Mouse (Mus musculus) limb, embryonic 11.5 days (tissue): Measurements from ENCODE around the gene 9530068E07Rik. TPM values are rescaled to one million over a fixed set of nuclear protein-coding genes. Genes with fewer than 3 reads are reported as not detected.
A peak's percentile ranks its signal among the peaks of the same experiment; 100 is the strongest.

Experiments used
- ATAC-seq: fragments of 200-750 bp; cut with Nextera tagmentation; 2 replicates; pipeline ENCODE4 v1.8.0; 2017; ENCODE audit warnings: low read depth; ENCODE audit not compliant: insufficient number of reproducible peaks, low FRiP score, low TSS enrichment
- DNase-seq: peaks from one replicate; pipeline ENCODE4 v3.0.0-alpha.2; 2015; ENCODE audit warnings: low spot score
- H3K27ac ChIP-seq: fragments of 300-500 bp; sonication (generic); replicated peaks from 2 replicates; pipeline ENCODE4 v1.5.1; 2014; ENCODE audit warnings: low read depth, mild to moderate bottlenecking, low read length
- H3K27me3 ChIP-seq: fragments of 300-500 bp; sonication (generic); 2 replicates; pipeline ENCODE4 v1.6.1; 2014; ENCODE audit warnings: mild to moderate bottlenecking, low read length, mixed read lengths; ENCODE audit not compliant: control insufficient read depth, insufficient read depth
- H3K36me3 ChIP-seq: fragments of 300-500 bp; sonication (generic); 2 replicates; pipeline ENCODE4 v1.6.1; 2014; ENCODE audit warnings: mild to moderate bottlenecking, low read length, moderate library complexity, mixed read lengths; ENCODE audit not compliant: control insufficient read depth, insufficient read depth
- H3K4me1 ChIP-seq: fragments of 300-500 bp; sonication (generic); 2 replicates; pipeline ENCODE4 v1.6.1; 2014; ENCODE audit warnings: low read length, mixed read lengths; ENCODE audit not compliant: control insufficient read depth, insufficient read depth
- H3K4me2 ChIP-seq: fragments of 300-500 bp; sonication (generic); 2 replicates; pipeline ENCODE4 v1.6.1; 2014; ENCODE audit warnings: low read depth, mild to moderate bottlenecking, moderate library complexity; ENCODE audit not compliant: severe bottlenecking
- H3K4me3 ChIP-seq: fragments of 300-500 bp; sonication (generic); 2 replicates; pipeline ENCODE4 v1.5.1; 2014; ENCODE audit warnings: low read depth, low read length
- H3K9ac ChIP-seq: fragments of 300-500 bp; sonication (generic); 2 replicates; pipeline ENCODE4 v1.6.1; 2014; ENCODE audit warnings: mild to moderate bottlenecking, low read length
- H3K9me3 ChIP-seq: fragments of 300-500 bp; sonication (generic); 2 replicates; pipeline ENCODE4 v1.6.1; 2016; ENCODE audit warnings: low read length; ENCODE audit not compliant: control insufficient read depth
- WGBS: fragments of 180-500 bp; shearing (Covaris S2); extraction: QIAGEN DNeasy Blood & Tissue Kit; methylation state at CpG from one replicate; pipeline ENCODE4 v1.1.7; 2014; 5-methylcytosine and 5-hydroxymethylcytosine counted together
- polyA plus RNA-seq: library from polyadenylated mRNA; unstranded; fragments of >200 nt; fragmentation: Nextera tagmentation; extraction: Ambion mirVana; gene quantifications from 2 replicates; pipeline ENCODE4 v1.2.1, GENCODE M21; 2014

The 9530068E07Rik gene
- polyA plus RNA-seq, 1 experiment from 2014 or later: 176 TPM

DNA sequence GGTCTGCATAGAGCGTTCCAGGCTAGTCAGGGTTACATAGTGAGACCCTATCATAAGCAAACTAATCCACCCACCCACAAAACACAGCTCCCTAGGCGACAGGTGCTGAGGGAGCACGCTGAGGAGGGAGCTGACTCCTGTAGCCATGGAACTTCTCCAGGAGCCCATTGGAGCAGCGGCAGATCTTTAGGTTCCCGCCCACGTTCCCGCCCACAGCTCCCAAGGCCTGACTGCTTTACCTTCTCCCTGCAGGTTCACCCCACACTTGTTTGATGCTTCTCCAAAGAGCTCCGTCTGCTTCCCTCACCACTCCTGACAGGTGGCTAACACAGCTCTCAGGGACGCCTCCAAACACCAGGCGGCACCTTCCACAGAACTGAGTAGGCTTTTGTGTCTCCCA is 40.9 kb downstream of the 9530068E07Rik start:
- peak overlapping the region; percentile 8; the same call in 1 of the 2 replicates for H3K4me2 ChIP-seq
- ATAC-seq: no peak
- H3K9ac ChIP-seq: no peak overlapping the region; the same call in 1 of the 2 replicates
- no peaks in the 10 kb centered on the region for H3K9me3 ChIP-seq
- DNase-seq: peak; percentile 40
- no peaks in the 10 kb centered on the region for H3K36me3 ChIP-seq
- WGBS: 19% methylated on average over 10 of the region's 10 CpGs
- no peaks in the 10 kb centered on the region for H3K27me3 ChIP-seq
- no peaks in the 10 kb centered on the region for H3K4me1 ChIP-seq
- no peak overlapping the region for H3K4me3 ChIP-seq
- no peak overlapping the region for H3K27ac ChIP-seq

- H3K27ac ChIP-seq: no peak overlapping the region
- no peaks in the 10 kb centered on the region for H3K4me1 ChIP-seq
- no peaks in the 10 kb centered on the region for H3K27me3 ChIP-seq
- H3K36me3 ChIP-seq: no peaks in the 10 kb centered on the region
- no peak for DNase-seq
- H3K4me2 ChIP-seq: no peak overlapping the region
- WGBS: 77% methylated on average over 2 of the region's 2 CpGs
- H3K9ac ChIP-seq: no peak overlapping the region
- H3K4me3 ChIP-seq: no peak overlapping the region
- H3K9me3 ChIP-seq: no peaks in the 10 kb centered on the region
- ATAC-seq: no peak
Observed at GRCm38 (mm10) chr11:52441096-52441495, 44.9 kb downstream of the 9530068E07Rik start.

DNA sequence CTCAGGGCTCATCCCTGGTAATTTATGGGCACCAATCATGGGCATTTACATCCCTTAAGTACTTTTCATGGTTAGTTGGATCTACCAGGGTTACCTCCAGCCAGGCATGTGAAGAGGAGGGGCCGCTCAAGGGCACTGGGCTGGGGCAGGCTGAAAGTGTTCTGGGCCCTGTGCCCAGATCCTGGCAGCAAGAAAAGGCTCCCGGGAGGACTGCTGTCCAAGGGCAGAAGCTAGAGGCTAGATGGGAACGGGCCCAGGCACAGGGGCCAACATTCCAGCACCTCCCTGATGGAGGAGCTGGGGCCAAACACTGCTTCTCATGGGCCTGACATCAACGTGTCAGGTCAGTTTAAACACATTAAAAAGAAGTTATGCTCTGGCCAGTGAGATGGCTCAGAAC is 51.0 kb downstream of the 9530068E07Rik start:
- WGBS: 54% methylated on average over 4 of the region's 4 CpGs
- Histone ChIP-seq H3K27ac (no peak overlapping the region), H3K4me2 (no peak overlapping the region), H3K9ac (no peak overlapping the region), H3K27me3 (no peaks in the 10 kb centered on the region), H3K36me3 (no peaks in the 10 kb centered on the region), H3K4me1 (no peaks in the 10 kb centered on the region), H3K9me3 (no peaks in the 10 kb centered on the region), H3K4me3 (no peak overlapping the region)
- DNase-seq: no peak
- ATAC-seq: no peak

GRCm38 (mm10) chr11:52449004-52449403 is 52.8 kb downstream of the 9530068E07Rik start:
- no peak overlapping the region for H3K27ac ChIP-seq
- H3K27me3 ChIP-seq: no peaks in the 10 kb centered on the region
- DNase-seq (no peak), ATAC-seq (no peak)
- no peaks in the 10 kb centered on the region for H3K4me1 ChIP-seq
- no peaks in the 10 kb centered on the region for H3K36me3 ChIP-seq
- no peaks in the 10 kb centered on the region for H3K9me3 ChIP-seq
- 51% methylated on average over 3 of the region's 3 CpGs for WGBS
- H3K4me2 ChIP-seq: no peak overlapping the region
- H3K9ac ChIP-seq: no peak overlapping the region
- no peak overlapping the region for H3K4me3 ChIP-seq

DNA sequence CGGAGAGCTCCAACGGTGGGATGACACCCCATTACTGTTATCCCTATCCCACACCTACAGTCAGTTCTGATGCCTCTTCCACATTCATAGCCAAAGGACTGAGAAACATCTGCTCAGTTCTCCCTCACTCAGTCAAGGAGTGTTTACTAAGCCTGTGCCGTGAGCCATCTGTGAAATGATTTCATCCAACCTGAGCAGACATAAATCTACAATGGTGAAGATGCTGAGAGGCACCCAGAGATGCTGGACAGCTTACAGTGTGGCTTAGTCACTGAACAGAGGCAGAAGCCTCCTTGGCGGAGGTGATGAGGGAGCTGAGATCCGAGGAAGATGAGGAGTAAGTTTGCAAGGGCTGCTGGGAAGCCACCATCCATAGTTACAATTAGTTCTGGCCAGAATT is 62.1 kb downstream of the 9530068E07Rik start:
- Histone ChIP-seq H3K9ac (no peak overlapping the region), H3K27me3 (no peaks in the 10 kb centered on the region), H3K4me3 (no peak overlapping the region), H3K4me2 (no peak overlapping the region), H3K9me3 (no peaks in the 10 kb centered on the region), H3K36me3 (no peaks in the 10 kb centered on the region), H3K27ac (no peak overlapping the region), H3K4me1 (no peaks in the 10 kb centered on the region; the same call in 1 of the 2 replicates)
- DNase-seq: no peak
- ATAC-seq: no peak
- WGBS: 88% methylated on average over 5 of the region's 5 CpGs

Other genes starting within 250 kb of the 9530068E07Rik start
- not detected in 2 replicates for gene Olfr1371, start 182.4 kb upstream of the 9530068E07Rik start, polyA plus RNA-seq
- 915 and 1,008 TPM in 2 replicates for gene Skp1a, start 164.4 kb upstream of the 9530068E07Rik start, polyA plus RNA-seq
- gene Tcf7, start 113.4 kb upstream of the 9530068E07Rik start, polyA plus RNA-seq: 19.4 and 20.8 TPM in 2 replicates
- gene Vdac1, start 35.6 kb upstream of the 9530068E07Rik start, polyA plus RNA-seq: 189 and 191 TPM in 2 replicates